Mouse (Mus musculus): ENCODE measurements at regions not wholly inside any gene's neighbourhood (a gene's known extent, or its start where the extent isn't known, plus 50 kb on each side); places are given as distances from the start of the nearest gene placed in this dataset.

DNA sequence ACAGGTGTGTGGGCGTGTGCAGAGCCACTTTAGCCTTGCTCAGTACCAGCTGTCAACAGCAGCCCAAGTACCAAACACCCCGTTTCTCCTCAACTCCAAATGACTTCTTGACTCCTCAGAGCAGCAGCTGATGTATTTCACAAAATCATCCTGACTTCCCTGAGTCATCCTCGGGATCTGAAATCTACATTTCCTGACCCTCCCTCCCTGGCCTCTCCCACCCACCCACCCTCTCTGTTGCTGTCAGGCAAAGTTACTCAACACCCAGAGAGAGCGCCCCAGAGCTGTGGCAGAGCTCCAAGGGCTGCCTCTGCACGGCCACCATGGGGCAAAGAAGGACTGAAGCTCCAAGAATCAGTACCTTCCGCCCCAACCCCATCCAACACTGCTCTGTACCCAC lies 83.5 kb upstream of the Cyp1b1 start:
- DNase-seq (ENCODE audit: low spot score in 2 of 2) = no peak

DNA sequence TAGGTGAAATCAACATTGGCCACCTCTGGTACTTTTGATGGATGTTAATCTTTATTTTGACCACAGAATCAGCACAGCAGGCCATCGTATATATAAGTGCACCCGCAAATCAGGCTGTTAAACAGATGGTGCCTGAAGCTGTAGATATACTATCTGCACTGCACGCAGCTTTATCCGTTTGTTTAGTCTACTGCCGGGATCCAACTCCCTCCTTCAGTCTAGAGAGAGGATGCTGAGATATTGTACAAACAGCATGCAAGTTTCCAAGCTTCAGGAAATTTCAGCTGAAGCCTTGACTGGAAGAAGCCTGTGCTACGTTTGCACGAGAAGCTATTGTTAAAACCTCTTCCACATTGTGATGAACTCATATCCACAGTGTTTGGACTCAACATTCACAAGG lies 75.3 kb upstream of the Cyp1b1 start:
- DNase-seq (ENCODE audit: low spot score in 2 of 2) = no peak

DNA sequence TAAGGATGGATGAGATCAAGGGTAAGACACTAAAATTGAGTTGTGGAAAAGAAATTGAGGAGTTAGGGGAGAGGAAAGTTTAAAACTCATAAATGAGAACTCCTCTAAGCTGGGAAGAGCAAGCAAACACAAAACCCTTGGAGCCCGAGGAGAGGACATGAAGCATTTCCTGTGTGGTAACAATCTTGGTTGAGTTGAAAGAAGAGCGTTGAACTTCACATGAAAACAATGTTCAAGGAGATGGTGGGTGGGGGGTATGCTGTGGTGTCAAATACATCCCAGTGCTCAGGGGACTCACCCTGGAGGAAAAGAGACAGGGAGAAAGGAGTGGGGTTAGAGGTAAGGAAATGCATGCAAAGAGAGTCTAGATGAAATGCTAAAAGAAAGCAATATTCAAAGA lies 72.3 kb upstream of the Cyp1b1 start:
- DNase-seq (ENCODE audit: low spot score in 2 of 2) = no peak

DNA sequence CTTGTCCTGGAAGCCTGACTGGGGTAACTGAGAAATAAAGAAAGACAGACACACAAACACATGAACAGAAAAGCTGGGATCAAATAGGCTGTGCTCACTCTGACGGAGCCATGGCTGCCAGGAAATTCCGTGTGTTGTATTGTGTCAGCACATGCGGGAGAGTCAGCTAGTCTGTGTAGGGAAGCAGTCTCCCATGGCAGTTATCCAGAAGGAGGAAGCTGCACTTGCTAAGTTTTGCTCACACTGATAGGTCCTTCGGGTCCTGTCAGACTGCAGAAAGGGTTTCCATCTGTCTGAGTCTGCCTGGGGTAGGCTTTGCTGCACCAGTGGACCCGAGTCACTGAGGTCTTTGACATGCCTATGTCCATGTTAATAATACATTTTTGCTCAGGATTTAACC lies 71.8 kb upstream of the Cyp1b1 start:
- peak in 1 of 2 experiments; percentile 12 for DNase-seq (ENCODE audit: low spot score in 2 of 2)

DNA sequence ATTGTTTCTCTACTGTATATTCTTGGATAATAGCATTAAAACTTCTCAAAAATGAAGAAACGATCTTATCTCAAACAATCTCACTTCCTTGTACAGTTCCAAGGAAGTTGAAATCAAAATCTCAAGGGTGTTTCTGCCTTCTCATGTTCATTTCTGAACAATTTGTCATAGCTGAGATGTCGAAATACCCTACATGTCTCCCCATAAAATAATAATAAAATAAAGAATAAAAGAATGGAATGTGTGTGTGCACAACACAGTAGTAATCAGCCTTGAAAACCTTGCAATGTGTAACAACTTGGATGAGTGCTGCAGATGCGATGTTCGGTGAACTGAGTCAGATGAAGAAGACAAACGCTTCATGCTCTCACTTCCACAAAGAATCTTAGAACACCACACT lies 71.4 kb upstream of the Cyp1b1 start:
- DNase-seq (ENCODE audit: low spot score in 2 of 2) = no peak

DNA sequence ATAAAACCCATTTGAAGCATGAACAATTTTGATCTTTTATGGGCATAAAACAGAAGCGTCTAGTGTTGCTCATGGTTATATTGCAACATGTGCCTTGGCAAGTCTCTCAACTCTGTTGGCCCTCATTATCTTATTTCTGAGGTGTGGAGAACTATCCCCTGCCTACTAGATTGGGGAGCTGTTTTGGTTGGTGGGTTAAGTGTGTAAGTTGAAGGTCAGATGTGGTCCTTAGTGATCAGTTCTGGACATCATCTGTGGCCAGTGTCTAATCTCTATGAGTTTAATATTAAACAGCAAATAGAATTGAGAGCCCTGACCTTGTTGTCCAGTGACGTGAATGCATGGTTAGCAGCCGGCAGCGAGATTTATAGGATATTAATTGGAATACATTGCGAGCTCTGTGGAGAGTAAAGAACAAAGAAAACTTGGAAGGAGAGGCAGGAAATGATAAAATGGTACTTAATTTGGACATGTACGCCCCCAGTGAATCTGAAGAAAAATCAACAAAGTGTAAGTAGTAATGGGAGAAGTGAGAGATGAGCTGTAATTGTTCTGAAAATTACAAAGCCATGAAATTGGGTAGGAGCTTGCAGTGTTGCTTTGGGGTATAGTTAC lies 69.5 kb upstream of the Cyp1b1 start:
- DNase-seq (ENCODE audit: low spot score in 2 of 2) = peak in 1 of 2 experiments; percentile 11

DNA sequence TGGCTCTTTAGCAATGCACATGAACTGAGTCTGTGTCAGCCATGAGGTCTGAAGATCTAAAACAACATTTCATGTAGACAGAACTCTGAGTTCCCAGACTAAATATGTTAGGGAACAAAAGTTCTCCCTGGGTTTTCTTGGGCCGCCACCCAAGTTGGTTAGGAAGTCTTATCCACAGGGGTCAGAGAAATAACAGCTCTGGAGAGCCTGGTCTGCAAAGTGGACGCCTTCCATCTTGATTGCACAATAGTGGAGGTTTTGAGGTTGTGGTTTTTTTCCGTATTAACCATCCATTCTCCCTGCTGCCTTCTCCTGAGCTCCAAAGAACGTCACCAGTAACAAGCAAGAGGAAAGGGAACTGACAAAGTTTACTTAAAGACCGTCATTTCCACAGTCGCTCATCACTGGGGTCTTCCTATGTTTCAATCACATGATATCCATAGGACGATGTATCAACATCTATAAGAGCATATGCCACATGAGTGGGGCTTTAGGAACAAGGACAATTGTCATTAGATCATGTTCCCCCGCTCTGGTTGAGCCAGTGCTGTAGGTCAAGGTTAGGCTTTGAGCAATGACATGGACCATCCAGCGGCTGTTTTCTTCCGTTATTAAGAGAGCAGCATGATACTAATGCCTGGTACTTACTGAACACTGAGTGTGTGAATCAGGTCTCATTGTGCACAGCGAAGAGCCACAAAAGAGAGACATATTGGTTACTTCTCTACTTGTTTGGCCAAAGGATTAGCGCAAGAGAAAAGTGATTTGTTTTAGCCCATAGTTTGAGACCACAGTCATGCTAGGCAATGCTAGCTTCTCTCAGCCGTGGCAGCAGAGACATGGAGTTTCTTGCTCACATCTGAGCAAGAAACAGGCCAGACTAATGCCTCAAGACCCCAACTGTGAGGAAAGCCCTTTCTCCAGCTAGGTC lies 67.1 kb upstream of the Cyp1b1 start:
- DNase-seq (ENCODE audit: low spot score in 2 of 2) = peak; percentile 14 to 77

DNA sequence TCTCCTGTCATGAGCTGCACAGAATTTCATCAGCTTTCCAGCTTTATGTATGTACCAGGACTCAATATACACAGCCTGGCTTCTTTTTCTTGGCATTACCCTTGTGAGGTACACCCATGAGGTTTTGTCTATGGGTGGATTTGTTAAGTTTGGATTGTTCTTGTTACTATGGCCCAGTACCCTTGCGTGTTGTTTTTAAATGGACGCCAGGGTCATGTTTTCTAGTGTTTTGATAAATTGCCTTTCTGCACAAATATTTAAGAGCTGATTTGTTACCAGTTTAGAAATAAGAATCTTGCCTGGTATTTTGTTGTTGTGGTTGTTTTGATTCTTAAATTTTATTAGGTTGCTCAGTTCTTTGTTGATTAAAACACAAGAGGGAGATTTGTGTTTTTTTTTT lies 66.4 kb upstream of the Cyp1b1 start:
- DNase-seq (ENCODE audit: low spot score in 2 of 2) = no peak

DNA sequence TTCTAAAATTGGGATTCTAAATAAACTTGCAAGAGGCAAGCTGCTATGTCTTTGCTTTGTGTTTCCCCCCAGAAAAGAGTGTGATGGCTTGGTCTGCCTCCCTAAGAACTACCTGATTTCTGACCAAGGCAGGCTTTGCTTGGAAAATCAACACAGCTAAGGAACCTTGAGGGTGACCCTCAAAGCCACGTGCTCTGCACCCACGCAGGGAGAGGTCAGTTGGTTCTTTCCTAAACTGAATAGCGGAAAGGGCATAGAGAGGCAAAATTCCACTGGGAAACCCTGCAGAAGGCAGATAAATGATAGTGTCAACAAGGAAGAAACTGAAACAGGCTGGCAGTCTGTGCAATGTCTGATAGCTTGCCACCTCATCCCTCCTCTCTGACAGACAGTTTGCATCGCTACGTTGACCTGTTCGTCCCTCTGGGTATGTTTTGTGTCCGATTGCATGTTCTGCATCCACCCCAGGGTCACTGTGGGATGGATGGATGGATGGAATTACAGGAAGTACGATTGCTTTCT lies 63.1 kb upstream of the Cyp1b1 start:
- no peak for DNase-seq (ENCODE audit: low spot score in 2 of 2)

DNA sequence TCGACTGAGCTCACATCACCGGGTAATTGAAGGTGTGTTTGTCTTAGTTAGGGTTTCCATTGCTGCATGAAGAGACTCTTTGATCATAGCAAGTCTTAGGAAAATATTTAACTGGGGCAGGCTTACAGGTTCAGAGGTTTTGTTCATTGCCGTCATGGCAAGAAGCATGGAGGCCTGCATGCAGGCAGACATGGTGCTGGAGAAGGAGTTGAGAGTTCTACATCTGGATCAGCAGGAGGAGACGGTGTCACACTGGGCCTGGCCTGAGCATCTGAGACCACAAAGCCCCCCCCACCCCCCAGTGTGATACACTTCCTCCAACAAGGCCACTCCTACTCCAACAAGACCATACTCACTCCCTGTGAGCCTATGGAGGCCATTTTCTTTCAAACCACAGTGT lies 61.3 kb upstream of the Cyp1b1 start:
- DNase-seq (ENCODE audit: low spot score in 2 of 2) = no peak

DNA sequence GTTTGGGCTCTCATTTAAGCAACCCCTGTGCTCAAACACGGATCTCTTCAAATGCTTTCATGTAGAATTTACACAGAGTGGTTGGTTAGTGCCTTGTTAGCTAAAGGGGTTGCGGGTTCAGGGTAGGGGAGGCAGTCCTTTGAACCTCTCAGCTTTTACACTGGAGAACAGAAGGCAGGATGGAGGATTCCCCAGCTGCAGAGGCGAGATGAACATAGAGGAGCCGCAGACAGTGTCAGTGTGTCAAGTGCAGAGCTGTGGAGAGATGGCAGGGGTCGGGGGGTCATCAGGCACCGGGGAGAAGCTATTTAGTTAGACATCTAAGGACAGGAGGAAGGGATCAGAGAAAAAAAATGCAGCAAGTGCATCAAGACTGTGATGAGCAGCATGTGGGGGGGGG lies 60.4 kb upstream of the Cyp1b1 start:
- no peak for DNase-seq (ENCODE audit: low spot score in 2 of 2)

DNA sequence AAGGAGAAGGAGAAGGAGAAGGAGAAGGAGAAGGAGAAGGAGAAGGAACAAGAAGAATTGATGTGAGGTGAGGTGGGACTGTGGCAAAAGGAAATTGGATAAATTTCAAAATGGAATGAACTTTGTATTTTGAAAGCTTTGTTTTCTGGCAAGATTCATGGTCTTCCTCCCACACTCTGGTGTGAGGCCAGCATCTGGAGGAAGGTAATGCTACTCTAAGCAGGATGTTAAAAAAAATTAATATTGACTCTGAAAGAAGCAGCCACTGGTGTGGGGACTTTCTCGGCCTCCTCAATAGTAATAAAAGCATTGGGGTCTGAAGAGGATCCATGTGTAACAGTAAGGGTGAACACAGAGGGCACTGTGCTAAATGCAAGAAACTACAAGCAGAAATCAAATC lies 59.4 kb upstream of the Cyp1b1 start:
- DNase-seq (ENCODE audit: low spot score in 2 of 2) = no peak

DNA sequence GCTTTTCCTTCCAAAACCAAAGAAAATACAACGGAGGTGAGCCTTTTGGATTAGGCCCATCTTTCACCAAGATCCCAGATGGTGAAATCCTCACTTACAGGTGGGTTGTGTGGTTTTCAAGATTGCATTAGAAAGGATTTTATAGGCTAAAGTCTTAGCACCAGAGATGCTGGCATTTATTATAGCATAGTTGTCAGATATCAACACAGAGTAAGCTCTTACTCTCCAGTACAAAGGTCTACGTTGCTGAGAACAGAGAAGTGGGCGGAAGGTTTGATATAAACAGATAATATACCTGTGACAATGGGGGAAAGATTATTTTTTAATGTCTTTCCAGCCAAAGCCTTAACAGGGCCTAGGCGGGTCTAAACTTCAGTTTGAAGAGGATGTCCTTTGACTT lies 57.4 kb upstream of the Cyp1b1 start:
- no peak for DNase-seq (ENCODE audit: low spot score in 2 of 2)

DNA sequence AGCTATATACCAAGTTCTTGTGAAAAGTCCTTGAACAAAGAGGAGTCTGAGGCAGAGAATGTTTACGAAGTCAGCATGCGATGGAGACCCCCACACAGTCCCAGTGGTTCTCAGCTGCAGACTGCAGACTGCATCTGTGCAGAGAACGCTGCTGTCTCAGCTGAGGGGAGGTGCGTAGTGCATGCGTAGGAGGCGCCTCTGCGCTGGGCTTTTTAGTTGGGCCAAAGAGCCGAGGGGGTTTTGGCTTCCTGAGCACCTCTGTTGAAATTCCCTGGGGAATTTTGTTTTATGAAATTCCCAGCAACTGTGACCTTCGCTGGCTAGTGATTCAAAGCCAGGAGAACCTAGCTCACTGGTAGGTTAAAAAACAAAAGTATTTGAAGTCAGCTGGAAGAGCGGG lies 56.9 kb upstream of the Cyp1b1 start:
- DNase-seq (ENCODE audit: low spot score in 2 of 2) = peak in 1 of 2 experiments; percentile 41

DNA sequence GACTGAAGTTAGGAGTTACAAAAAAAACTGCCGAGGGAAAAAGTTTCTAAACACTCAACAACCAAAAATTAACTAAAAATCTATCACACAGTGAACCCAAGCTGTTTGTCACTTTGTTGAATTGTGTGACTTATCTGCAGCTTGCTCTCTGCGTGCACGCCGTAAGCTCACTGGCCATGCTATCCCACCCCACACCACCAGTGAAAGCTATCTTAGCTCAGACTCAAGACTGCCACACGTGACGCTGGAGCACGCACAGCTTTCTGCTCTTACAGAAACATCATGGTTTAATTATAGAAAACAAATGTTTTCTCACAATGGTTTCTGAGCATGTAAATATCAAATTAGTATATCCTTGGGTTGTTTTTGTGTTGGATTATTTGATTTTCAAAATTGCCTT lies 56.0 kb upstream of the Cyp1b1 start:
- DNase-seq (ENCODE audit: low spot score in 2 of 2) = no peak

DNA sequence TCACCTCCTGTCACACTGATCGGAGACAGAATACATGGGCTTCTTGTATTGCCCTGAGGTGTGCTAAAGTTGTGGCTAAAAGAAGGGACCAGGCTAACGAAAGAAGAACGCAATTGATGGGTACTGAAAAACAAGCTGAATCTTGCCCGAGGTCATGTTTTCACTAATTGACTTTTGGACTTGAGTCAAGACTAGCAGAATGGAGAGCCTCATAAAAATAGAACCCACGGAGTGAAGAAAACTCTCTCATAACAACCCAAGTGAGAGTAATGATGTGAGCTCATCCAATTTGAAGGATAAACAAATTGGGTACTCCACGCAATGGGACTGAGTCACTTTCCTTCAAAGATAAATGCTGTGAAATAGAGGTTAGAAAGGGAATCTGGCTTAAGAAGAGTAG lies 55.0 kb upstream of the Cyp1b1 start:
- DNase-seq (ENCODE audit: low spot score in 2 of 2) = no peak

DNA sequence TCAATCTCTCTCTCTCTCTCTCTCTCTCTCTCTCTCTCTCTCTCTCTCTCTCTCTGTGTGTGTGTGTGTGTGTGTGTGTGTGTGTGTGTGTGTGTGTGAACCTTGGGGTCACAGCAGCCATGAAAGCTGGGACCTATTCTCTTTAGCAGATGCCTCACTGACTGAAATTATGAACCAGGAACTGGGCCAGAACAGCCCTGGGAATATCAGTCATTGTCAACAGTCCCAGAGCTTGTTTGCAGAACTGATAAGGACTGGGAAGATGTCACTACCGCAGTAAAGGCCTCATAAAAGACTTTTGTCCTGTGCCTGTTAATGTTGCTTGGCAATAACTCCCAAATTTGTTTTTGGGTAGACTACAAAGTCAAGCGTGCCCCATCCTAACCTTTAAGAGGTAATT lies 53.2 kb upstream of the Cyp1b1 start:
- no peak for DNase-seq (ENCODE audit: low spot score in 2 of 2)

DNA sequence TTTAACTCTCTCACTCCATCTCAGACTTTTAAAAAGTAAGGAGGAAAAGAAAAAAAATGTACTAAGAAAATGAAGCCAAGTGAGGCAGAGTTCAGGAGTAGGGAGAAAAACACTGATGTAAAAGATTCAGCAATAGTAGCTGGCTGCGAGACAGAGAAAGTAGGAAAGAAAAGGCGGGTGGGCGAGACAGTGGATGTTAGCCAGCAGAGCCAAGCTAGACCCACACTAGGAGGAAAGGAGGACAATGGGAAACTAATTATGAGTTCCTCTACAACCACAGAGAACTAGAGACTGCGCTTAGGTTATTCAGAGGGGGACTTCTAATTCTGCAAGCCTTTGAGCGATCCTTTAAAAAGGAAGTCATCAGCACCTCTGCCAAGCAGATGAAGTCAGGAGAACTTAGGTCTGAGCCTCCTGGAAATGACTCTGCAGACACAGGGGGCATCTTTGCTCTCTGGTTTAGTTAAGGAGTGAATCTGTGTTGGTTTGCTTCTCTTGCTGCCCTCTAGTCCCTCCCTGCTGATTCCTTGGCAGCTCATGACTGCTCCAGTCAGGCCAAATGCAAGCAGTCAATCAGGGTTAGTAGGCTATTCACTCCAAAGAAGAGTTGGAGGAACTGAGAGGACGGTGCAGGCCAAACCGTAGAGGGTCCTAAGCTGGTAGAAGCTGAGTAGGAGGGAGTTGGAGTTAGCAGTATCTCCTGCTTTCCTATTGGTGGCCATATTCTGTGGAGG lies 50.4 kb upstream of the Cyp1b1 start:
- DNase-seq (ENCODE audit: low spot score in 2 of 2) = no peak

Measured in urinary bladder, postnatal 36 days (tissue).